Mouse (Mus musculus) embryonic facial prominence, embryonic 12.5 days (tissue): ENCODE results near the gene Pcmt1. TPM values are rescaled to one million over a fixed set of nuclear protein-coding genes. Genes with fewer than 3 reads are reported as not detected.

Experiments used
- ATAC-seq: fragments of 200-750 bp; cut with Nextera tagmentation; 2 replicates; pipeline ENCODE4 v1.8.0; 2017; ENCODE audit not compliant: insufficient number of reproducible peaks, insufficient read depth, low FRiP score, low TSS enrichment
- H3K27ac ChIP-seq: fragments of 300-500 bp; sonication (generic); 2 replicates; pipeline ENCODE4 v1.5.1; 2016; ENCODE audit warnings: mild to moderate bottlenecking
- H3K27me3 ChIP-seq: fragments of 300-500 bp; sonication (generic); 2 replicates; pipeline ENCODE4 v1.6.1; 2016; ENCODE audit warnings: mild to moderate bottlenecking, moderate library complexity
- H3K36me3 ChIP-seq: fragments of 300-500 bp; sonication (generic); 2 replicates; pipeline ENCODE4 v1.6.1; 2016; ENCODE audit warnings: mild to moderate bottlenecking
- H3K4me1 ChIP-seq: fragments of 300-500 bp; sonication (generic); 2 replicates; pipeline ENCODE4 v1.6.1; 2016
- H3K4me2 ChIP-seq: fragments of 300-500 bp; sonication (generic); replicated peaks from 2 replicates; pipeline ENCODE4 v1.6.1; 2016; ENCODE audit warnings: mild to moderate bottlenecking, moderate library complexity
- H3K4me3 ChIP-seq: fragments of 300-500 bp; sonication (generic); 2 replicates; pipeline ENCODE4 v1.5.1; 2016; ENCODE audit warnings: mild to moderate bottlenecking
- H3K9ac ChIP-seq: fragments of 300-500 bp; sonication (generic); 2 replicates; pipeline ENCODE4 v1.6.1; 2016; ENCODE audit warnings: mild to moderate bottlenecking, moderate library complexity
- H3K9me3 ChIP-seq: fragments of 300-500 bp; sonication (generic); 2 replicates; pipeline ENCODE4 v1.6.1; 2016; ENCODE audit warnings: mild to moderate bottlenecking, moderate library complexity
- WGBS: fragments of 180-500 bp; shearing (Covaris S2); methylation state at CpG from one replicate; pipeline ENCODE4 v1.1.7; 2016; 5-methylcytosine and 5-hydroxymethylcytosine counted together
- polyA plus RNA-seq: library from polyadenylated mRNA; unstranded; fragments of >200 nt; fragmentation: Nextera tagmentation; extraction: Ambion mirVana; gene quantifications from 2 replicates; pipeline ENCODE4 v1.2.1, GENCODE M21; 2016

The Pcmt1 gene
- polyA plus RNA-seq, 1 experiment from 2014 or later, result 126 TPM

- no peak overlapping the region for H3K4me3 ChIP-seq
- no peaks in the 10 kb centered on the region for H3K36me3 ChIP-seq
- H3K4me2 ChIP-seq, result no peak overlapping the region
- peaks cover 3% of the 10 kb centered on the region; the same call in 1 of the 2 replicates for H3K27me3 ChIP-seq
- no peaks in the 10 kb centered on the region for H3K9me3 ChIP-seq
- H3K9ac ChIP-seq, result no peak overlapping the region
- no peak for ATAC-seq
- H3K4me1 ChIP-seq, result no peaks in the 10 kb centered on the region
- no peak overlapping the region for H3K27ac ChIP-seq
- 44% methylated on average over 11 of the region's 11 CpGs for WGBS
These were observed 98.6 kb downstream of the Pcmt1 start for GRCm38 (mm10) chr10:7582157-7582890.

DNA sequence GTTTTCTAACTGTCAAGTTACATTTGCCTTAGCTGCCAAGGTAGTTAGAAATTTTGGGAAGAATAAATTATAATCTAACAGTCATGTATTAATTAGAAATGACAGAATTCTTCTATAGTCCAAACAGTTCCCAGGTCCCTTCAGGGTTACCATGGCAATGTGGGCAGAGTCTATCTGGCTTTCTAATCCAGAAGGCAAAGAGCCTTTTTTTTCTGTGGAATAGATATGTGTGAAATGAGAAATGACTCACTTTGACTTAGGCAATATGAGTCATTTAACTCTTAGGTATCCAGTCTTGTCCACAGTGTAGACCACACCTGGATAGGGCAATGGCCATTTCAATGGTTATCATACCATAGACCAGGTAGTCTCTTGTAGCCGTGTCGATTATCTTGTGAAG lies 99.5 kb downstream of the Pcmt1 start:
- H3K4me3 ChIP-seq, result no peak overlapping the region
- H3K27ac ChIP-seq, result no peak overlapping the region
- no peak overlapping the region for H3K4me2 ChIP-seq
- ATAC-seq, result no peak
- H3K27me3 ChIP-seq, result peaks cover 3% of the 10 kb centered on the region; the same call in 1 of the 2 replicates
- H3K9me3 ChIP-seq, result no peaks in the 10 kb centered on the region
- no peaks in the 10 kb centered on the region for H3K4me1 ChIP-seq
- no peak overlapping the region for H3K9ac ChIP-seq
- 89% methylated on average over 2 of the region's 2 CpGs for WGBS
- H3K36me3 ChIP-seq, result no peaks in the 10 kb centered on the region

Other genes with a start within 250 kb of the Pcmt1 start
- 2.3 and 2.4 TPM in 2 replicates for gene Ulbp1, start 207.5 kb downstream of the Pcmt1 start, polyA plus RNA-seq
- gene Lrp11, start 91.3 kb downstream of the Pcmt1 start, polyA plus RNA-seq, result 7.3 and 7.7 TPM in 2 replicates
- gene Nup43, start 13.6 kb downstream of the Pcmt1 start, polyA plus RNA-seq, result 62.0 and 64.2 TPM in 2 replicates
- 9.5 and 10.2 TPM in 2 replicates for gene Lats1, start 78 bp upstream of the Pcmt1 start, polyA plus RNA-seq
- 64.7 and 65.9 TPM in 2 replicates for gene Katna1, start 44.9 kb upstream of the Pcmt1 start, polyA plus RNA-seq
- 65.8 and 78.4 TPM in 2 replicates for gene Ginm1, start 111.7 kb upstream of the Pcmt1 start, polyA plus RNA-seq
- gene Ppil4, start 111.8 kb upstream of the Pcmt1 start, polyA plus RNA-seq, result 42.7 and 47.3 TPM in 2 replicates
- gene Zc3h12d, start 151.3 kb upstream of the Pcmt1 start, polyA plus RNA-seq, result 0.05 and 0.10 TPM in 2 replicates